Mouse (Mus musculus): ENCODE results near the gene Tasp1. TPM values are rescaled to one million over a fixed set of nuclear protein-coding genes. Genes with fewer than 3 reads are reported as not detected.
A peak's percentile ranks its signal among the peaks of the same experiment; 100 is the strongest.
"Not testable (repeated sequence)": the region's sequence is repeated elsewhere in the genome, so short reads cannot be mapped to it uniquely, and the experiment has no call there.

The Tasp1 gene
- polyA plus RNA-seq, 1 experiment from 2014 or later, result 18.4 TPM

- CTCF ChIA-PET, result interaction anchor here (1.0 kb wide), 1 partner anchor 9 kb away, joined by 4 read pairs; no protein-coding TSS in a partner anchor
Measured at GRCm38 (mm10) chr2:140058125-140058524, 8.5 kb downstream of the Tasp1 start.

GRCm38 (mm10) chr2:140051607-140052126, 14.9 kb downstream of the Tasp1 start:
- no peak for TF ChIP-seq CTCF (IDR thresholded peaks at IDR 0.05)
- DNase-seq (ENCODE audit: low read depth, low spot score) (no peak), ATAC-seq (no peak)
- CTCF ChIA-PET, result interaction anchor here (0.6 kb wide), 1 partner anchor 19 kb away, joined by 3 read pairs; no protein-coding TSS in a partner anchor
- POLR2A ChIA-PET, result no interaction called here
- H3K27me3 ChIP-seq, result no peaks in the 10 kb centered on the region
- in situ Hi-C loops (cut with MboI; ENCODE audit: low pct_unique_long_range_greater_than_20kb), result no loop called here

More at GRCm38 (mm10) chr2:140058125-140058524, 8.5 kb downstream of the Tasp1 start:
- TF ChIP-seq CTCF (IDR thresholded peaks at IDR 0.05), result no peak
- in situ Hi-C loops (cut with MboI; ENCODE audit: low pct_unique_long_range_greater_than_20kb), result no loop called here
- DNase-seq (ENCODE audit: low read depth, low spot score), result no peak
- no peaks in the 10 kb centered on the region for H3K27me3 ChIP-seq
- ATAC-seq, result peak; percentile 47
- POLR2A ChIA-PET, result no interaction called here

GRCm38 (mm10) chr2:140042522-140043131, 24.0 kb downstream of the Tasp1 start:
- ChIA-PET POLR2A (no interaction called here), CTCF (interaction anchor here (1.5 to 1.8 kb wide), 2 partner anchors 11 to 20 kb away, joined by 5 to 6 read pairs; no protein-coding TSS in a partner anchor)
- no peak for TF ChIP-seq CTCF (IDR thresholded peaks at IDR 0.05)
- DNase-seq (ENCODE audit: low read depth, low spot score) (no peak), ATAC-seq (peak; percentile 87)
- in situ Hi-C loops (cut with MboI; ENCODE audit: low pct_unique_long_range_greater_than_20kb), result no loop called here
- no peaks in the 10 kb centered on the region for H3K27me3 ChIP-seq

GRCm38 (mm10) chr2:140042081-140042480, 24.5 kb downstream of the Tasp1 start:
- ATAC-seq (no peak), DNase-seq (ENCODE audit: low read depth, low spot score) (no peak)
- ChIA-PET CTCF (interaction anchor here (1.2 to 1.8 kb wide), 3 partner anchors 11 to 20 kb away, joined by 4 to 6 read pairs (median 5); no protein-coding TSS in a partner anchor), POLR2A (no interaction called here)
- in situ Hi-C loops (cut with MboI; ENCODE audit: low pct_unique_long_range_greater_than_20kb), result no loop called here
- H3K27me3 ChIP-seq, result no peaks in the 10 kb centered on the region
- TF ChIP-seq CTCF (IDR thresholded peaks at IDR 0.05), result no peak

- TF ChIP-seq CTCF (IDR thresholded peaks at IDR 0.05), result no peak
- DNase-seq (ENCODE audit: low read depth, low spot score) (no peak), ATAC-seq (no peak)
- POLR2A ChIA-PET, result no interaction called here
- H3K27me3 ChIP-seq, result no peaks in the 10 kb centered on the region
- CTCF ChIA-PET, result interaction anchor here (0.6 kb wide), 1 partner anchor 918 kb away, joined by 3 read pairs; no protein-coding TSS in a partner anchor
- in situ Hi-C loops (cut with MboI; ENCODE audit: low pct_unique_long_range_greater_than_20kb), result no loop called here
Measured at GRCm38 (mm10) chr2:140037459-140037858, 29.1 kb downstream of the Tasp1 start.

GRCm38 (mm10) chr2:140036854-140037253, 29.8 kb downstream of the Tasp1 start:
- DNase-seq (ENCODE audit: low read depth, low spot score) (no peak), ATAC-seq (no peak)
- H3K27me3 ChIP-seq, result no peaks in the 10 kb centered on the region
- ChIA-PET CTCF (no interaction called here), POLR2A (no interaction called here)
- in situ Hi-C loops (cut with MboI; ENCODE audit: low pct_unique_long_range_greater_than_20kb), result no loop called here
- TF ChIP-seq CTCF (IDR thresholded peaks at IDR 0.05), result no peak

- CTCF ChIA-PET, result interaction anchor here (0.9 kb wide), 1 partner anchor 150 kb away, joined by 3 read pairs; no protein-coding TSS in a partner anchor
- in situ Hi-C loops (cut with MboI; ENCODE audit: low pct_unique_long_range_greater_than_20kb), result no loop called here
- DNase-seq (ENCODE audit: low read depth, low spot score), result no peak
- TF ChIP-seq CTCF (IDR thresholded peaks at IDR 0.05), result no peak
- no peak for ATAC-seq
- no peaks in the 10 kb centered on the region for H3K27me3 ChIP-seq
- POLR2A ChIA-PET, result no interaction called here
Measured at GRCm38 (mm10) chr2:140024937-140025336, 41.7 kb downstream of the Tasp1 start.

- H3K27me3 ChIP-seq, result no peaks in the 10 kb centered on the region
- CTCF ChIA-PET, result interaction anchor here (1.0 kb wide), 1 partner anchor 23 kb away, joined by 3 read pairs; no protein-coding TSS in a partner anchor
- in situ Hi-C loops (cut with MboI; ENCODE audit: low pct_unique_long_range_greater_than_20kb), result no loop called here
- ATAC-seq, result no peak
- POLR2A ChIA-PET, result no interaction called here
- no peak for TF ChIP-seq CTCF (IDR thresholded peaks at IDR 0.05)
- no peak for DNase-seq (ENCODE audit: low read depth, low spot score)
Measured at GRCm38 (mm10) chr2:140007406-140007805, 59.2 kb downstream of the Tasp1 start.

- TF ChIP-seq CTCF (IDR thresholded peaks at IDR 0.05), result peak; percentile 51
- POLR2A ChIA-PET, result no interaction called here
- no peaks in the 10 kb centered on the region for H3K27me3 ChIP-seq
- CTCF ChIA-PET, result no interaction called here
- ATAC-seq (no peak), DNase-seq (ENCODE audit: low read depth, low spot score) (no peak)
- in situ Hi-C loops (cut with MboI; ENCODE audit: low pct_unique_long_range_greater_than_20kb), result no loop called here
Measured at GRCm38 (mm10) chr2:139998170-139998569, 68.4 kb downstream of the Tasp1 start.

- not testable (repeated sequence) for H3K27me3 ChIP-seq
Measured at GRCm38 (mm10) chr2:139989907-139990306, 76.7 kb downstream of the Tasp1 start.

GRCm38 (mm10) chr2:139967451-139967850, 99.2 kb downstream of the Tasp1 start:
- in situ Hi-C loops (cut with MboI; ENCODE audit: low pct_unique_long_range_greater_than_20kb), result loop anchor here (5.0 to 10.0 kb wide), 2 partner anchors 185 to 373 kb away; no protein-coding TSS in a partner anchor
- no peak for DNase-seq (ENCODE audit: low read depth, low spot score)
- no peaks in the 10 kb centered on the region for H3K27me3 ChIP-seq
- ChIA-PET POLR2A (no interaction called here), CTCF (interaction anchor here (1.6 kb wide), 1 partner anchor 188 kb away, joined by 3 read pairs; no protein-coding TSS in a partner anchor)
- no peak for TF ChIP-seq CTCF (IDR thresholded peaks at IDR 0.05)
- ATAC-seq, result no peak

More at GRCm38 (mm10) chr2:139989907-139990306, 76.7 kb downstream of the Tasp1 start:
- ATAC-seq; POLR2A ChIA-PET; DNase-seq (ENCODE audit: low read depth, low spot score); in situ Hi-C loops (cut with MboI; ENCODE audit: low pct_unique_long_range_greater_than_20kb): not testable (repeated sequence)
- CTCF ChIA-PET, result interaction anchor here (1.6 kb wide), 1 partner anchor 14 kb away, joined by 3 read pairs; no protein-coding TSS in a partner anchor
